Mouse (Mus musculus) thymus, adult 2 months (tissue): ENCODE results near the gene Rab30.

ENCODE experiments used
- CTCF ChIP-seq: fragments of 200-500 bp; IDR thresholded peaks from 2 replicates; pipeline ENCODE4 v1.5.1; 2012; ENCODE audit warnings: mild to moderate bottlenecking, control low read depth, low read length, moderate library complexity, borderline replicate concordance; ENCODE audit not compliant: control insufficient read depth, poor library complexity, insufficient read depth; ENCODE audit errors: extremely low read depth
- POLR2A ChIP-seq: fragments of 200-500 bp; IDR thresholded peaks from 2 replicates; pipeline ENCODE4 v1.6.1; 2012; ENCODE audit warnings: mild to moderate bottlenecking, low read length, control low read depth, moderate library complexity; ENCODE audit not compliant: control insufficient read depth, poor library complexity, insufficient read depth; ENCODE audit errors: extremely low read depth

DNA sequence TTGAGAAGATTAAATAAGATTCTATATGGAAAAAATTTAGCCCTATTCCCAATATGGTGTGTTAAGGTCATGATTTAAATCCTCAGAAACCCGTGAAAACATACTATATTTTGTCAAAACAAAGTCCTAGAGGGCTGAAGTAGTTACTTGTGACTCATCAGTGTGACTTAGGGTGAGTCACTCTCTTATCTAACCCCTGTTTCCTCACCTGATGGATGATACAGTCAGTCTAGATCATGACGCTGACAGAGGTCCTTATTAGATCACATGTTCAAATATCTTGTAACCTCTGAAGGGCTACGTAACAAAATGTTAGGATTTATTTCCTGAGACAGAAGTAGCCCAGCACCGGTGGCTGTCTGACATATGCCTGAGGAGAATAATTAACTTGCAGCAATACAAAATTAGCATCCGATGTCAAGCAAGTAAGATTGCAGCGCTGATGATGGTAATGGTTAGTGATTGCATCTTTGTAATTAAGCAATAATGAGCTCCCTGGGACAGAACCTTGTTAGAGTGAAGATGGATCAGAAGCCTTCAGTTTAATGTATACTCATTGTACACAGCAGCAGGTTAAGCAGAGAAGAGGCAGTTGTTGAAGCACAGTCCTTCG, 70.4 kb downstream of the Rab30 start:
- TF ChIP-seq CTCF (no peak), POLR2A (no peak)
